Comparison of ENCODE assay signal across 25 mouse cellular contexts in genomic region chr3:109302059-109302458, GRCm38 (mm10). TPM values are rescaled to one million over a fixed set of nuclear protein-coding genes. Genes with fewer than 3 reads are reported as not detected.
DNase-seq lines count a peak whose midpoint lies in the region; ATAC-seq and TF ChIP-seq lines count a peak whose summit lies in the region.
"Had no signal": no experiment of that assay in that cellular context is flagged by ENCODE, and none has a peak within 500 bp of the region (broad histone marks: within the 10 kb centered on the region; RNA-seq: fewer than 3 reads in every experiment).

No protein-coding gene starts in this region.

- H3K27me3 ChIP-seq in lung, postnatal 0 days (replicated peaks; ENCODE audit: insufficient read depth, low read length), result no peaks in the 10 kb centered on the region
- H3K27me3 ChIP-seq in forebrain, embryonic 11.5 days (ENCODE audit: control insufficient read depth, insufficient read depth, low read length), result no peaks in the 10 kb centered on the region
- H3K27me3 ChIP-seq: embryonic facial prominence, embryonic 13.5 days; embryonic facial prominence, embryonic 15.5 days; forebrain, embryonic 13.5 days; forebrain, embryonic 15.5 days had no signal

- no peaks in the 10 kb centered on the region for H3K4me1 ChIP-seq in lung, postnatal 0 days (ENCODE audit: insufficient read depth, low read depth, low read length)
- no peaks in the 10 kb centered on the region for H3K4me1 ChIP-seq in forebrain, embryonic 11.5 days (replicated peaks; ENCODE audit: control insufficient read depth, insufficient read depth, low read length)
- H3K4me1 ChIP-seq: embryonic facial prominence, embryonic 13.5 days; embryonic facial prominence, embryonic 15.5 days; forebrain, embryonic 13.5 days; forebrain, embryonic 15.5 days had no signal

- H3K4me3 ChIP-seq in lung, postnatal 0 days (ENCODE audit: low read depth, low read length), result no peak overlapping the region
- H3K4me3 ChIP-seq in forebrain, embryonic 11.5 days (ENCODE audit: low read depth, low read length), result no peak overlapping the region
- H3K4me3 ChIP-seq: embryonic facial prominence, embryonic 13.5 days; embryonic facial prominence, embryonic 15.5 days; erythroblast, embryonic 14.5 days; forebrain, embryonic 10.5 days; forebrain, embryonic 13.5 days; forebrain, embryonic 15.5 days had no signal

- no peak for TF ChIP-seq EP300 in lung, postnatal 0 days (IDR thresholded peaks at IDR 0.05)

- no peak for TF ChIP-seq CTCF in lung, postnatal 0 days (IDR thresholded peaks at IDR 0.05)

- no peaks in the 10 kb centered on the region for H3K36me3 ChIP-seq in lung, postnatal 0 days (ENCODE audit: insufficient read depth, low read length)
- no peaks in the 10 kb centered on the region for H3K36me3 ChIP-seq in forebrain, embryonic 11.5 days (ENCODE audit: control insufficient read depth, insufficient read depth, low read length)
- H3K36me3 ChIP-seq: embryonic facial prominence, embryonic 13.5 days; embryonic facial prominence, embryonic 15.5 days; forebrain, embryonic 10.5 days; forebrain, embryonic 15.5 days had no signal

- H3K9me3 ChIP-seq in lung, postnatal 0 days (ENCODE audit: low read length), result no peaks in the 10 kb centered on the region
- H3K9me3 ChIP-seq in forebrain, embryonic 11.5 days (ENCODE audit: control insufficient read depth, low read length), result no peaks in the 10 kb centered on the region
- H3K9me3 ChIP-seq: embryonic facial prominence, embryonic 13.5 days; embryonic facial prominence, embryonic 15.5 days; forebrain, embryonic 10.5 days; forebrain, embryonic 13.5 days; forebrain, embryonic 15.5 days had no signal

- WGBS in lung, postnatal 0 days, result 38% methylated on average over 2 of the region's 2 CpGs
- 68% methylated on average over 2 of the region's 2 CpGs for WGBS in forebrain, embryonic 11.5 days

- DNase-seq in lung, postnatal 0 days (ENCODE audit: low spot score), result peak; percentile 12
- DNase-seq in lung, postnatal 14 days, result no peak
- no peak for DNase-seq in thymus, postnatal 0 days (ENCODE audit: low spot score)
- no peak for DNase-seq in embryo, embryonic 10.5 days (ENCODE audit: low spot score)
- no peak for DNase-seq in forebrain, embryonic 11.5 days (ENCODE audit: low spot score)
- DNase-seq: adrenal gland, adult 2 months; adrenal gland, postnatal 14 days; adrenal gland, postnatal 36 days; cerebellum, adult 11 months; cerebellum, adult 18-20 months; cerebellum, adult 8-10 months; cerebellum, adult 9-11 months; cerebellum, postnatal 14 days; cerebellum, postnatal 36 days; embryo, embryonic 11 days; forebrain, postnatal 0 days had no signal

- no peak overlapping the region for H3K4me2 ChIP-seq in lung, postnatal 0 days (replicated peaks; ENCODE audit: low read depth, low read length)
- no peak overlapping the region for H3K4me2 ChIP-seq in forebrain, embryonic 11.5 days (ENCODE audit: low read depth, low read length, severe bottlenecking)
- H3K4me2 ChIP-seq: embryonic facial prominence, embryonic 13.5 days; embryonic facial prominence, embryonic 15.5 days; forebrain, embryonic 13.5 days; forebrain, embryonic 15.5 days had no signal

- H3K27ac ChIP-seq in lung, postnatal 0 days (ENCODE audit: low read length), result no peak overlapping the region
- no peak overlapping the region for H3K27ac ChIP-seq in forebrain, embryonic 11.5 days (ENCODE audit: low read depth, low read length)
- H3K27ac ChIP-seq: embryonic facial prominence, embryonic 13.5 days; embryonic facial prominence, embryonic 15.5 days; forebrain, embryonic 10.5 days; forebrain, embryonic 13.5 days; forebrain, embryonic 15.5 days had no signal

- H3K9ac ChIP-seq in lung, postnatal 0 days (replicated peaks; ENCODE audit: low read depth), result no peak overlapping the region
- no peak overlapping the region for H3K9ac ChIP-seq in forebrain, embryonic 11.5 days (ENCODE audit: low read length)
- H3K9ac ChIP-seq: embryonic facial prominence, embryonic 13.5 days; embryonic facial prominence, embryonic 15.5 days; forebrain, embryonic 13.5 days; forebrain, embryonic 15.5 days; forebrain, postnatal 0 days had no signal

- ATAC-seq in lung, postnatal 0 days, result no peak
- peak; percentile 46 for ATAC-seq in common myeloid progenitor, adult 5-6 weeks (replicated peaks; ENCODE audit: low read depth, poor library complexity, severe bottlenecking)
- peak; percentile 32; a peak in 2 of 4 replicates for ATAC-seq in hematopoietic stem cell, adult 5-6 weeks (replicated peaks in 1 of 2; ENCODE audit: insufficient read depth in 1 of 2, low FRiP score in 2 of 2, low TSS enrichment in 1 of 2, low read depth in 1 of 2, poor library complexity in 2 of 2, severe bottlenecking in 2 of 2)
- ATAC-seq in forebrain, embryonic 11.5 days (replicated peaks; ENCODE audit: low FRiP score), result no peak
- ATAC-seq: forebrain, embryonic 13.5 days; forebrain, embryonic 15.5 days; forebrain, postnatal 0 days had no signal

RNA-seq across cellular contexts. Expression of gene Vav3, which starts 38.4 kb away (rescaled TPM):
- polyA plus RNA-seq in lung, postnatal 0 days (2015; fragmentation: Nextera tagmentation; extraction: Ambion mirVana), result 11.9 and 12.2 TPM in 2 replicates
- total RNA-seq in common myeloid progenitor, adult 5-6 weeks (2017), result 50.2 and 68.2 TPM in 2 replicates
- total RNA-seq in hematopoietic stem cell, adult 5-6 weeks (2017), result 71.3 and 132 TPM in 2 replicates
- polyA plus RNA-seq in thymus, postnatal 0 days (2015; fragmentation: Nextera tagmentation; extraction: Ambion mirVana), result 5.9 and 7.4 TPM in 2 replicates
- polyA plus RNA-seq in forebrain, embryonic 11.5 days (2014; fragmentation: Nextera tagmentation; extraction: Ambion mirVana), result 7.9 and 9.2 TPM in 2 replicates
- total RNA-seq: MEL had no signal
- polyA plus RNA-seq: erythroblast, embryonic 14.5 days had no signal

Comparison
In these comparisons a context has a peak if more than half of its experiments do, and no peak if none do; other contexts are left out.
1. ATAC-seq: peak in common myeloid progenitor, adult 5-6 weeks (single experiment) and hematopoietic stem cell, adult 5-6 weeks (2 of 2); none in lung, postnatal 0 days (single experiment) and forebrain, embryonic 11.5 days (single experiment).